Mouse (Mus musculus) midbrain, embryonic 10.5 days (tissue): ENCODE data around the gene Cenpm. TPM values are rescaled to one million over a fixed set of nuclear protein-coding genes. Genes with fewer than 3 reads are reported as not detected.

Experiments
- microRNA counts: library from miRNA; unstranded; fragments of <30 nt; microRNA quantifications from one replicate; lab custom pipeline; 2017
- microRNA-seq: library from miRNA; unstranded; fragments of <30 nt; microRNA quantifications from one replicate; pipeline ENCODE4, GENCODE M21; 2017
- polyA plus RNA-seq: library from polyadenylated mRNA; unstranded; fragments of >200 nt; fragmentation: Nextera tagmentation; extraction: Ambion mirVana; gene quantifications from 2 replicates; pipeline ENCODE4 v1.2.1, GENCODE M21; 2016

The Cenpm gene
- polyA plus RNA-seq, 1 experiment from 2014 or later, result 94.9 TPM

MicroRNAs encoded within 50 kb of the gene (microRNA counts, 519-probe panel; counts per million panel counts)
- 4,910 counts per million, percentile 28 among the panel's probes with 10 or more counts for microRNA mmu-miR-33 (lab: Ali Mortazavi, UCI)

Small RNA genes lying within 50 kb of the gene (microRNA-seq; reads per million reads assigned to microRNA genes)
- gene Mir33, result 97.8 reads per million, percentile 50 among the genes with 10 or more reads in this experiment

Other genes with a start within 250 kb of the Cenpm start
- 34.3 and 37.7 TPM in 2 replicates for gene Desi1, start 210.9 kb downstream of the Cenpm start, polyA plus RNA-seq
- 323 and 376 TPM in 2 replicates for gene Snu13, start 197.2 kb downstream of the Cenpm start, polyA plus RNA-seq
- not detected in 2 replicates for gene 4930407I10Rik, start 185.6 kb downstream of the Cenpm start, polyA plus RNA-seq
- 0.10 TPM in 1 of 2 replicates, not detected in the other for gene Mei1, start 174.8 kb downstream of the Cenpm start, polyA plus RNA-seq
- 23.0 and 25.6 TPM in 2 replicates for gene Ccdc134, start 116.8 kb downstream of the Cenpm start, polyA plus RNA-seq
- gene Srebf2, start 97.6 kb downstream of the Cenpm start, polyA plus RNA-seq, result 214 and 239 TPM in 2 replicates
- 0.16 and 0.52 TPM in 2 replicates for gene Shisa8, start 31.9 kb downstream of the Cenpm start, polyA plus RNA-seq
- 0.07 TPM in 1 of 2 replicates, not detected in the other for gene Tnfrsf13c, start 20.4 kb downstream of the Cenpm start, polyA plus RNA-seq
- 0.15 and 0.36 TPM in 2 replicates for gene 1500009C09Rik, start 7.6 kb upstream of the Cenpm start, polyA plus RNA-seq
- 83.4 and 109 TPM in 2 replicates for gene Sept3, start 30.1 kb upstream of the Cenpm start, polyA plus RNA-seq
- gene Wbp2nl, start 54.2 kb upstream of the Cenpm start, polyA plus RNA-seq, result 0.11 and 0.25 TPM in 2 replicates
- 22.4 and 27.2 TPM in 2 replicates for gene Naga, start 94.2 kb upstream of the Cenpm start, polyA plus RNA-seq
- gene Pheta2, start 94.2 kb upstream of the Cenpm start, polyA plus RNA-seq, result 4.2 and 5.4 TPM in 2 replicates
- gene Smdt1, start 94.2 kb upstream of the Cenpm start, polyA plus RNA-seq, result 253 and 265 TPM in 2 replicates
- 258 and 270 TPM in 2 replicates for gene Ndufa6, start 109.6 kb upstream of the Cenpm start, polyA plus RNA-seq
- gene Cyp2d22, start 135.5 kb upstream of the Cenpm start, polyA plus RNA-seq, result 2.8 and 4.5 TPM in 2 replicates
- not detected in 2 replicates for gene Cyp2d11, start 149.3 kb upstream of the Cenpm start, polyA plus RNA-seq
- gene Cyp2d10, start 162.4 kb upstream of the Cenpm start, polyA plus RNA-seq, result not detected in 2 replicates
- not detected in 2 replicates for gene Cyp2d9, start 188.7 kb upstream of the Cenpm start, polyA plus RNA-seq